22 mouse cellular contexts compared by ENCODE assay signal in genomic region chr13:101702096-101702775, GRCm38 (mm10).
A peak's percentile ranks its signal among the peaks of the same experiment; 100 is the strongest.
DNase-seq lines count a peak whose midpoint lies in the region; ATAC-seq and TF ChIP-seq lines count a peak whose summit lies in the region.
"Had no signal": no experiment of that assay in that cellular context is flagged by ENCODE, and none has a peak within 500 bp of the region (broad histone marks: within the 10 kb centered on the region; RNA-seq: fewer than 3 reads in every experiment).

No protein-coding gene starts in this region.

- ATAC-seq in hematopoietic stem cell, adult 5-6 weeks (replicated peaks in 1 of 2; ENCODE audit: insufficient read depth in 1 of 2, low FRiP score in 2 of 2, low TSS enrichment in 1 of 2, low read depth in 1 of 2, poor library complexity in 2 of 2, severe bottlenecking in 2 of 2) = 0 out of 4 replicates have a peak, but pooled peaks have one; percentile 25 to 35
- ATAC-seq: forebrain, embryonic 16.5 days; intestine, embryonic 15.5 days had no signal

- H3K27ac ChIP-seq in spleen, adult 2 months (ENCODE audit: insufficient read depth, low read length) = peak overlapping the region; percentile 78
- H3K27ac ChIP-seq: heart, embryonic 13.5 days; hindbrain, embryonic 10.5 days; intestine, embryonic 15.5 days had no signal

- H3K4me3 ChIP-seq in spleen, adult 2 months (ENCODE audit: extremely low read depth, insufficient read depth, insufficient read length) = no peak overlapping the region
- H3K4me3 ChIP-seq: erythroblast, embryonic 14.5 days; heart, embryonic 13.5 days; hindbrain, embryonic 10.5 days; intestine, embryonic 15.5 days; megakaryocyte, embryonic 14.5 days had no signal

- 55% methylated on average over 14 of the region's 14 CpGs for WGBS in spleen, adult 2 months

- intact Hi-C loops in left cerebral cortex, postnatal 4 days (cut with DNase I) = no loop called here

- peak in 1 of 2 experiments; percentile 55 for DNase-seq in spleen, adult 2 months (ENCODE audit: low read depth in 1 of 2, low spot score in 2 of 2)
- DNase-seq in spleen, postnatal 4 days (ENCODE audit: low spot score in 2 of 2) = no peak
- DNase-seq in splenic B cell, adult 2 months (ENCODE audit: low read depth, low spot score) = peak; percentile 25
- no peak for DNase-seq in urinary bladder, adult 2 months (ENCODE audit: low spot score)
- no peak for DNase-seq in layer of hippocampus, adult 8-10 months (ENCODE audit: low spot score in 2 of 2)
- DNase-seq in left cerebral cortex, postnatal 4 days = no peak
- DNase-seq: adrenal gland, postnatal 36 days; cerebellum, postnatal 10 days; embryo, embryonic 11 days; gastrocnemius, postnatal 25 days; kidney, postnatal 25 days; liver; lung, embryonic 14.5 days; spleen, adult 18-20 months had no signal

- no peaks in the 10 kb centered on the region for H3K27me3 ChIP-seq in spleen, adult 2 months (ENCODE audit: control insufficient read depth, insufficient read depth, low read length)
- no peaks in the 10 kb centered on the region for H3K27me3 ChIP-seq in splenic B cell, adult 2 months (ENCODE audit: control insufficient read depth, insufficient read depth, low read length, poor library complexity, severe bottlenecking)
- H3K27me3 ChIP-seq: CH12.LX; heart, embryonic 13.5 days; intestine, embryonic 15.5 days; megakaryocyte, embryonic 14.5 days had no signal

- peaks cover 20% of the 10 kb centered on the region for H3K36me3 ChIP-seq in spleen, adult 2 months (ENCODE audit: control insufficient read depth, insufficient read depth, low read length)
- peaks cover 12% of the 10 kb centered on the region for H3K36me3 ChIP-seq in splenic B cell, adult 2 months (ENCODE audit: control insufficient read depth, insufficient read depth, low read length, poor library complexity, severe bottlenecking)

- H3K4me1 ChIP-seq in spleen, adult 2 months (ENCODE audit: control insufficient read depth, insufficient read depth, insufficient read length) = peaks cover 12% of the 10 kb centered on the region
- H3K4me1 ChIP-seq: heart, embryonic 13.5 days; intestine, embryonic 15.5 days had no signal

- TF ChIP-seq POLR2A in spleen, adult 2 months (IDR thresholded peaks at IDR 0.05; ENCODE audit: low read depth, low read length) = no peak

- no peak for TF ChIP-seq CTCF in spleen, adult 2 months (IDR thresholded peaks at IDR 0.05; ENCODE audit: extremely low read depth, insufficient read depth, insufficient read length, insufficient replicate concordance)
